Mouse (Mus musculus) 416B (cell line): Measurements from ENCODE around the gene Pts.

ENCODE experiments used
- DNase-seq: peaks from one replicate; pipeline ENCODE4 v3.0.0; 2011; ENCODE audit warnings: low read depth

The Pts gene

GRCm38 (mm10) chr9:50528293-50528892 lies at the start of gene Pts:
Pts (minus strand) TSS chr9:50528724.
- peak; percentile 99 for DNase-seq

DNA sequence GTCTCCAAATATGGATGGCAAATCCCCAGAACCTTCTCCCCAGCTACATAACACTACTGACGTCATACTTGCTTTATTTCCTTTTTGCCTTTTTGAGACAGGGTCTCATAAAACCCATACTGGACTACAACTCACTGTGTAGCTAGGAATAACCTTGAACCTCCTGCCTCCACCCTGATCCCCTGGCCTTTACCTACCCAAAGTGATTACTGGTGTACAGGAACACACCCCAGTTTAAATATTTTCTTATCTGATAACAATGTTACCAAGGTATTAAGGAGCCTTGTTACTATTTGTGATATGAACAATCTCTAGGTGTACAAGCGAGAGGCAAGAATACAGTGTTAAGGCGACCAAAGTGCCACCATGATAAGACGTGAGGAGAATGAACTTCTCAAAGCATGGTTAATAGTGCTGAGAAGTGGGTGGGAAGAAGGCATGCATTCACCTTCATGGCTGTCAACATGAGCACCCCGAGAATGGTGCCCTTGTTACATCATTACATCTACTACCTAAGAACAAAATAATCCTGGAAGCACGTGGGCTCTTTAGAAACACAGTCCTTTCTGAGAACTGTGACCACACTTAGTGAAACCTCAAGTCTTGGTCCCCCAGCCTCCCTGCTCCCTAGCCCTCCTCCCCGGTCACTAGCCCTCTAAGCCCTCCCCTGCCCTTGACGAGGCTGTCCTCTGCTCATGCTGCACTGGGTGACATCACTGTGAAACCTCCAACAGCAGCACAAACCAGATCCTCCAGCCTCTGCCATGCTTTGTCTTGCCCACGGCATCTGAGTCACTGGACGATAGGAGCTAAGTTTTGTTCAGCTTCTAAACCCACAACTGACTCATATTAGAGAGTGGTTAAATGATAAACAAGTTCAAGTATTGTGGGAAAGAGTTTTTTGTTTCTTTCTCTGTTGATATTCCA lies 41.3 kb upstream of the Pts start:
- DNase-seq = peak; percentile 73

DNA sequence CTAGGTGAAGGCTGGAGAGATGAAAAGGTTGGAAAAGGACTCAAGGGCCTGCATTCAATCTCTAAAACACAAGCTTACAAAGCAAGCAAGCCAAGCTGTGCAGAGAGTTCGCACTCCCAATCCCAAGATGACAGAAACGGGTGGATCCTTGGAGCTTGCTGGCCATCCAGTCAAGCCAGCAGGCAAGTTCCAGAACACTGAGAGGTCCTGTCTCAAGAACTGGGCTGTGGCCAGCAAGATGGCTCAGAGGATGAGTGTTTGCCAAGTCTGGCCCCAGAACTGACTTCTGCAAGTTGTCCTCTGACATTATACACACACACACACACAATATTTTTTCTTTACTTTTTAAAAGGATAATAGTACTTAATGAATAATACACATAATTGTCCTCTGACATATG lies 39.4 kb upstream of the Pts start:
- no peak for DNase-seq

- no peak for DNase-seq
Observed at GRCm38 (mm10) chr9:50567372-50567771, 38.8 kb upstream of the Pts start.

GRCm38 (mm10) chr9:50565940-50566339 lies 37.4 kb upstream of the Pts start:
- no peak for DNase-seq

DNA sequence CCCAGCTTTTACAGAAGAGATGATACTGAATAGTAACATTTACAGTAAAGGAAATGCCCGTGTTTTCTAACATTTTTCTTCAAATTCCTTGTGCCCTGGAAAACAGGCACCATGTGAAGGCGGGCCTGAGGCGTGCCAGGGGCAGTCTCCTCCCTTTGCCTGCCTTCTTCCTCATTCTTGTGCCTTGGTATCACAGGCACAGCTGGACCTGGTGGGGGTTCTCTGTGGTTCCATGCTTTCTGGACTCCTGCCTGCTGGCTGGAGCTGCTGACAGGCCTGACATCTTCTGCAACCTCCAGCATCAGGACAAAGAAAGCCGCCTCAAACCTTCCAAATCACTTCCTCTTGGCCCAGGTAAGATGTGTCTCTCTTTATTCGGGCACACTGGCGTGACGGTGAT lies 36.6 kb upstream of the Pts start:
- no peak for DNase-seq

DNA sequence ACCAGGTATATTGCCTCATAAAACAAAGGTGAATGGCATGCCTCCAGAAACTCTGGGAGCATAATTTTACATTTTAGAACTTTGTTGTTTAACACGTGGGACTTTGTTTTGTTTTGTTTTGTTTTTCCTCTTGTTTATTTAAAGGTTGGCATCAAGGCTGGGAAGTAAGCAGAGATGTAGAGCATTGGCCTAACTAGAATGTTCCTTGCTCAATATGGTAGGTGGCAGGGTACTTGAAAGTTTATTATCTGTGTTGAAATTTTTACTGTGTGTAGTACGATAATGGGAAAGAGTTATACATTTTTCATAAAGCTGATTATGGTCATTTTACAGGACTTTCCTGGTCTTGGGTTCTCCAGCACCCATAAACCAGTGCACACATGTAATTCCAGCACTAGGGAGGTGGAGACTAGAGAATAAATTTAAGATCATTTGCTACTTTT lies 33.4 kb upstream of the Pts start:
- DNase-seq = no peak

DNA sequence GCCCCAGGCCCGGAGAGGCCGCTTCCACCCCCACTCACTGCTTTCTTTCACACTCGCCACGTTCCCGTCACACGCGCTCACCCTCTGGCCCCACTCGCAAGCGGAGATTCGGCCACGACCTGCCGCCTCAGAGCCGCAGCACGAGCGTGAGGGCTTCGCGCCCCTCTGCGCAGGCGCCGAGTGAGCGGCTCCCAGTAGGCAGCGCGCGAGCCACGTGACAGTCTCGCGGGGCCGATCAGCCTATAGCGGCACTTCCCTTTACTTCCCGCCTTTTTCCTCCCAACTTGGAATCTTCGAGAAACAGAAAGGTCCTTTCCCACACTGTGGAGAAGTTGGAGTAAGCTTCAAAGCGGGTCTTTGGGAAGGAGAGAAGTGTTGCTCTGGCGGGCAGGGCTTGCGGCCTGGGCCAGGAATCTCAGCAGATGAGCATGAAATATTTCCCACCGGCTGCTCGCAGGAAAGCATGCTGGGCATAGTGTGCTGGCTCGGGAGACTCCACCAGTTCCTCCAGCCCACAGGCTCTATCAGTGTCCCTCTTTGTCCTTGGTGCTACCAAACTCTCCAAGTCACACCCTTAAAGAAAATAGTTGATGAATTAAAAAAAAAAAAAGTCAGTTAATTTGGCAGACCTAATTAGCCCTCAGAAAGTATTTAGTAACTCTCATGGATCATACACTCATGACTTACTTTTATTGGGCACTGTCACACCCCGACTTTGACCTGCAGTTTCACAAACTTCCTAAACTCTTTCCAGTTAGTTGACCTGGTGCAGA lies 32.8 kb upstream of the Pts start, which contains the start of gene Tex12:
TSS of gene Tex12 (minus strand) at position 181 of the 773 bp plus-strand sequence.
- no peak for DNase-seq

- DNase-seq = no peak
Observed at GRCm38 (mm10) chr9:50555094-50555446, 26.5 kb upstream of the Pts start, which contains the start of gene Bco2. Bco2 (minus strand) TSS chr9:50555181.

- peak; percentile 51 for DNase-seq
Observed at GRCm38 (mm10) chr9:50554241-50555093, 25.9 kb upstream of the Pts start, which contains the start of gene Il18. Il18 (plus strand) TSS chr9:50554827.

- peak; percentile 30 for DNase-seq
Observed at GRCm38 (mm10) chr9:50553547-50553946, 25.0 kb upstream of the Pts start.

DNA sequence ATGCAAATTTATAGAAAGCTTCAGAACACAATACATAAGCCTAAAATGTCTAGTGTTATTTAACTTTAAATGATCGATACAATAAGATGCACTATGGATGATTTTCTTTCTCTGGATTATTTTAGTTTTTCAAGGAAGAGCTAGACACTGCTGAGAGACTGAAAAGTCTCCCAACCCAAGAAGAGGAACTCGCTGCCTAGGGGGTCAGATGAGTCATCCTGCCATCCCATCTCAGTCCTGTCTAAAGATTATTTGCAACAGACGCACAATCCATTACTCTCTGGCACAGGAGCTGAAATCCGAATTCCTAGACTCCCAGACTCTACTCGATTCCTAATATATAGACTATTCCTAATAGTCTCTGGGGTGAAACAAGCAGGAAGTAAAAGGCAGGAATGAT lies 23.7 kb upstream of the Pts start:
- peak; percentile 37 for DNase-seq

GRCm38 (mm10) chr9:50548936-50549335 lies 20.4 kb upstream of the Pts start:
- no peak for DNase-seq

- no peak for DNase-seq
Observed at GRCm38 (mm10) chr9:50547859-50548478, 19.4 kb upstream of the Pts start.

DNA sequence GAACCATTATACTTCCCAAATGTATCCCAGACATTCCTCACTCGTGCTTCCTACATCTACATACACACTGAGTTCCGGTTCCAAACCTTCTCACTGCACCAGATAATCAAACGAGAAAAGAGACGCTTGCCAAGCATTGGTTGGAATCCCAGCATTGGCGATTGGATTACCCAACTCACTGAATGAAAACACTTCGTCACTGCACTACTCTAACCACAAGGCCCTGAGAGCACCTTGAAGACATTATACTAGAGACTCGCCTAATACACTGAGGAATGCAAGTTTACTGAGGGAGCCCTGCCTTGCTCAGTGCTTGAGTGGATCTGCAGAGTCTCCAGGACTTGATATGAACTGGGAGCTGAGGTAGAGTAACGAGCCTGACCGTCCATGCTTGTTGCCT lies 13.9 kb upstream of the Pts start:
- DNase-seq = no peak

- peak; percentile 39 for DNase-seq
Observed at GRCm38 (mm10) chr9:50540170-50540569, 11.6 kb upstream of the Pts start.

DNA sequence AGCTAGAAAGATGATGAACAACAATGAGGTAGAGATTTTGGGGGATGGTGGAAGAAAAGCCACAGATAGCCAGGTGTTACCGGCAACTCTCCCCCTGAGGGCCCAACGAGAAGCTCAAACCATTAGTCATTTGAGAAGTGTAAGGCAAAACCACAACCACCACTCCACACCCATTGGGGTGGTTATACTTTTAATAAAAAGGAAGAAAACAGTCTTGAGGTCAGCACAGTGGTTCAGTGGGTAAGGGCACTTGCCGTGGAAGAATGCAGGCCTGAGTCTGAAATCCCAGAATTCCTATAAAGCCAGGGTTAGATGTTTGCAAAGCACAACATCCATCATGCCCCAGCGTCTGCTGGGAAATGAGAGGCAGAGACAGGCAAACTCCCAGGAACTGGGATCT lies 8.8 kb upstream of the Pts start:
- DNase-seq = peak; percentile 69

DNA sequence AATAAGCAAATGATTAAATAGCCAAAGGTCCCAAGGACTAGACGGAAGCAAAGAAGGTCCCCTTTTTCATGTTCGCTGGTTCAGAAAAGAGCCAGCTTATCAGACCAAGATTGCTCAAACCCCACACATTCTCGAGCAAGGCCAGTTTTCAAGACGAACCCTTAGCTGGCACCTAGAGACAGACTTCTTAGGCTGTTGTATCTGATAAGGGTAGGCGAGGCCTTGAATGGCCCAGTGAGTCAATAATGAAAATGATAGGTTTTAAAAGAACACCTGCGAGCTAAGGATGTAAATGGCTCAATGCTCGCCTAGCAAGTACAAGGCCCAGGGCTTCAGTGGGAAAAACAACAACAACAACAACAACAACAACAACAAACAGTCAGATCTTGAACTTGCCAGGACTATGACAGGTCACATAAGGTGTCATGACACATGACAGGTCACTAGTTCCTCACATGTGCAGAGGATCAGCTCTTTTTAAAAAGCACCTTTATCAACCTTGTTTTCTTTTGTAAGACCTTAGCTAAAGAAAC lies 8.1 kb upstream of the Pts start:
- no peak for DNase-seq

- DNase-seq = peak; percentile 41
Observed at GRCm38 (mm10) chr9:50535930-50536329, 7.4 kb upstream of the Pts start.

GRCm38 (mm10) chr9:50533791-50534190 lies 5.3 kb upstream of the Pts start:
- DNase-seq = no peak

DNA sequence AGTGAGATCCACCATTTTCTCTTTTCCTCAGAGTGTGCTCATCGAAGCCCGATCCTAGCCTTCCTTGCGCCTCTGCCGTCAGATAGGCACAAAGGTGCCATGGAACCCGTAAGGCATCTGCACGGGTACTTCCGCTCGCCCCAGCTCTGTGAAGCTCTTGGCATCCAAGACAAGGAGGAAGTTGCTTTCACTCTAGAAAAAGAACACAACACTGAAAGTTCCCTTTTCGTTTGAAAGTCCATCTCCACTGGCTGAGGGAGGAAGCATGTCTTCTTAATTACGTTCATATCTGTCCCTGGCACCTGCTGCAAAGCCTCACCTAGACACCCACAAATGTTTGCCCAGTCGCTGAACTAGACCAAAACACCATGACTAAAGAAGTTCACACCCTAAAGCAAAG lies 4.8 kb upstream of the Pts start:
- peak; percentile 61 for DNase-seq
